Mouse (Mus musculus) lung, embryonic 14.5 days (tissue): Measurements from ENCODE around the gene Pcsk1. TPM values are rescaled to one million over a fixed set of nuclear protein-coding genes. Genes with fewer than 3 reads are reported as not detected.
A peak's percentile ranks its signal among the peaks of the same experiment; 100 is the strongest.

Source experiments
- ATAC-seq: fragments of 200-750 bp; cut with Nextera tagmentation; 2 replicates; pipeline ENCODE4 v1.8.0; 2017; ENCODE audit warnings: mild to moderate bottlenecking, moderate TSS enrichment, moderate library complexity; ENCODE audit not compliant: insufficient read depth
- DNase-seq: peaks from one replicate; pipeline ENCODE4 v3.0.0-alpha.2; 2015
- H3K27ac ChIP-seq: fragments of 300-500 bp; sonication (generic); 2 replicates; pipeline ENCODE4 v1.5.1; 2014; ENCODE audit warnings: low read depth, mild to moderate bottlenecking, moderate library complexity
- H3K27me3 ChIP-seq: fragments of 300-500 bp; sonication (generic); 2 replicates; pipeline ENCODE4 v1.6.1; 2014; ENCODE audit warnings: low read length, control low read depth; ENCODE audit not compliant: insufficient read depth
- H3K36me3 ChIP-seq: fragments of 300-500 bp; sonication (generic); 2 replicates; pipeline ENCODE4 v1.6.1; 2014; ENCODE audit warnings: control low read depth; ENCODE audit not compliant: insufficient read depth
- H3K4me1 ChIP-seq: fragments of 300-500 bp; sonication (generic); 2 replicates; pipeline ENCODE4 v1.6.1; 2014; ENCODE audit warnings: antibody characterized with exemption, control low read depth; ENCODE audit not compliant: insufficient read depth
- H3K4me2 ChIP-seq: fragments of 300-500 bp; sonication (generic); 2 replicates; pipeline ENCODE4 v1.6.1; 2014; ENCODE audit warnings: mild to moderate bottlenecking
- H3K4me3 ChIP-seq: fragments of 300-500 bp; sonication (generic); 2 replicates; pipeline ENCODE4 v1.5.1; 2014; ENCODE audit warnings: low read depth, low read length
- H3K9ac ChIP-seq: fragments of 300-500 bp; sonication (generic); 2 replicates; pipeline ENCODE4 v1.6.1; 2014
- H3K9me3 ChIP-seq: fragments of 300-500 bp; sonication (generic); 2 replicates; pipeline ENCODE4 v1.6.1; 2016; ENCODE audit warnings: low read depth, low read length, control low read depth
- CTCF ChIP-seq: IDR thresholded peaks from 2 replicates; pipeline ENCODE4 v1.5.1; 2016; ENCODE audit warnings: antibody characterized with exemption, low read depth
- WGBS: fragments of 180-500 bp; shearing (Covaris S2); extraction: QIAGEN DNeasy Blood & Tissue Kit; methylation state at CpG from one replicate; pipeline ENCODE4 v1.1.7; 2014; 5-methylcytosine and 5-hydroxymethylcytosine counted together
- polyA plus RNA-seq: library from polyadenylated mRNA; unstranded; fragments of >200 nt; fragmentation: Nextera tagmentation; extraction: Ambion mirVana; gene quantifications from 2 replicates; pipeline ENCODE4 v1.2.1, GENCODE M21; 2014

The Pcsk1 gene
- 0.66 and 1.1 TPM in 2 replicates for polyA plus RNA-seq

DNA sequence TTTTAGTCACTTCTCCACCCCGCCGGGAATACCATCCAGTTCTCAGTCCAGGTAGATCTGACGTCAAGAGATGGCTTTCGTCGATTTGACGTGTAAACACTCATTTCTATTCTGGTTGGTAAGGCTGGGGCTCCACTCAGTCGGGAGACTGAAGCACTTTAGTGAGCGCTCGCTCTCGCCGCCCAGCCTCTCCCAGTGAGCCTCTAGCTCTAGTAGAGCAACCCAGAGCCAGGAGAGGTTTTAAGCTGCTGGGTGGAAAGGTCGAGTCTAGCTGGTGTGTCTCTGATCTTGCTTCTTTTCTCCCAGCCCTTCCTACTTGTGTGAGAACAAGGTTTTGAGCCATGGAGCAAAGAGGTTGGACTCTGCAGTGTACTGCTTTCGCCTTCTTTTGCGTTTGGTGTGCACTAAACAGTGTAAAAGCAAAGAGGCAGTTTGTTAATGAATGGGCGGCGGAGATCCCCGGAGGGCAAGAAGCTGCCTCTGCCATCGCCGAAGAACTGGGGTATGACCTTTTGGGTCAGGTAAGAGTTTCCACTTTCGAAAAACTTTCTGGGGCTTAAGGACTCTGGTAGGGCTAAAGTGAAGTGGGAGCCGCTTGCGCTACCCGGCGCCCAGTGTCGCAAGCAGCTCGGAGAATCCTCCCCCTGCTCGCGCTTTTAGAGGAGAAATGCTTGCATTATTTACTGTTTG lies at the start of gene Pcsk1:
Gene Pcsk1, plus strand, starts transcription at position 106 of the 690 bp plus-strand sequence.
- ATAC-seq: no peak
- no peaks in the 10 kb centered on the region for H3K4me1 ChIP-seq
- no peaks in the 10 kb centered on the region for H3K9me3 ChIP-seq
- H3K36me3 ChIP-seq: no peaks in the 10 kb centered on the region
- peaks cover 15% of the 10 kb centered on the region for H3K27me3 ChIP-seq
- H3K27ac ChIP-seq: no peak within 1 kb of the TSS
- H3K4me2 ChIP-seq: peak within 1 kb of the TSS; percentile 44
- no peak within 1 kb of the TSS for H3K9ac ChIP-seq
- 2% methylated on average over 28 of the region's 28 CpGs for WGBS
- H3K4me3 ChIP-seq: peak within 1 kb of the TSS; percentile 22
- no peak for DNase-seq
- no peak for TF ChIP-seq CTCF

GRCm38 (mm10) chr13:75058818-75059217 lies 30.8 kb upstream of the Pcsk1 start:
- no peak overlapping the region for H3K4me2 ChIP-seq
- H3K4me1 ChIP-seq: no peaks in the 10 kb centered on the region
- H3K4me3 ChIP-seq: no peak overlapping the region
- no peak for DNase-seq
- TF ChIP-seq CTCF: no peak
- no peak overlapping the region for H3K9ac ChIP-seq
- no peaks in the 10 kb centered on the region for H3K9me3 ChIP-seq
- H3K27me3 ChIP-seq: no peaks in the 10 kb centered on the region
- H3K27ac ChIP-seq: no peak overlapping the region
- ATAC-seq: no peak
- H3K36me3 ChIP-seq: no peaks in the 10 kb centered on the region

DNA sequence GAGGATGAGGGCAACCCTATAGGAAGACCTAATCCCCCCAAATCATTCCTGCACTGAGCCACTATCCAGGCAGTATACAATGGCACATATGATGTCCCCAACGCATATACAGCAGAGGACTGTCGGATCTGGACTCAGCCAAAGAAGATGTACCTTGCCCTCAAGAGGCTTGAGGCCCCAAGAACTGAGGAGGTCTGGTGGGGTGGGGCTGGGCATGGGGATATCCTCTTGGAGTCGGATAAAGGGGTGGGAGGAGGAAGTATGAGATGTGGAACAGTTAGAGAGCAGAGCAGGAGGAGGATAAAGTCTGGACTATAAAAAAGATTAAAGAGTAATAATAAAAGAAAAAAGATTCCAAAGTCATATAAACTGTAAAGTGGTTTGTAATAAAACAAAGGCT lies 25.7 kb upstream of the Pcsk1 start:
- Histone ChIP-seq H3K4me1 (no peaks in the 10 kb centered on the region), H3K36me3 (no peaks in the 10 kb centered on the region), H3K4me2 (no peak overlapping the region), H3K4me3 (no peak overlapping the region), H3K27ac (no peak overlapping the region), H3K9me3 (no peaks in the 10 kb centered on the region), H3K9ac (no peak overlapping the region), H3K27me3 (no peaks in the 10 kb centered on the region)
- DNase-seq (no peak), ATAC-seq (no peak)
- WGBS: 73% methylated on average over 3 of the region's 3 CpGs
- TF ChIP-seq CTCF: no peak

GRCm38 (mm10) chr13:75088597-75088996 lies 1.0 kb upstream of the Pcsk1 start:
- 16% methylated on average over 6 of the region's 6 CpGs for WGBS
- DNase-seq (peak; percentile 82), ATAC-seq (peak; percentile 66; the same call in 1 of the 2 replicates)
- no peak for TF ChIP-seq CTCF
- no peaks in the 10 kb centered on the region for H3K9me3 ChIP-seq
- H3K36me3 ChIP-seq: no peaks in the 10 kb centered on the region
- H3K27ac ChIP-seq: no peak overlapping the region
- H3K4me2 ChIP-seq: no peak overlapping the region
- H3K4me1 ChIP-seq: no peaks in the 10 kb centered on the region
- no peak overlapping the region for H3K9ac ChIP-seq
- no peak overlapping the region for H3K4me3 ChIP-seq
- H3K27me3 ChIP-seq: peaks cover 15% of the 10 kb centered on the region

DNA sequence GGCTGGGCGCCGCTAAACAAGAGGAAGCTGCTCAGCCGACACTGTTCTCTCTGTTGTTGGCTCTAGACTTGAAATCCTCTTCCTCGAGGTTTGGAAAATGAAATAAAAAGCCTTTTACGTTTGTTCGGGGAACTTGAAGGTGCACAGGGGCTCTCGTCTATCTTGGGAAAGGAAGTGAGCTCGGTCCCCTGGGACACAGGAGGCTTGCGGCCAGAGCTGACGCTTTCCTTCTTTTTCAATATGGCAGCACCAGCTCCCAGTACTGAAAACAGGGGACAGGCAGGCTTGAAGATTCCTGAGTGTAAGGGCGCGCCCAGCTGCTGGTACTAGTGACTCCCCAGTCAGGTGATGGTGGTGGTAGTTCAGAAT lies 769 bp downstream of the Pcsk1 start:
- ATAC-seq (no peak), DNase-seq (peak; percentile 19)
- peaks cover 15% of the 10 kb centered on the region for H3K27me3 ChIP-seq
- H3K9ac ChIP-seq: no peak overlapping the region
- no peak for TF ChIP-seq CTCF
- H3K27ac ChIP-seq: no peak overlapping the region
- WGBS: under 1% methylated on average over 12 of the region's 12 CpGs
- H3K4me2 ChIP-seq: peak overlapping the region; percentile 44
- H3K4me1 ChIP-seq: no peaks in the 10 kb centered on the region
- H3K4me3 ChIP-seq: peak overlapping the region; percentile 22
- H3K9me3 ChIP-seq: no peaks in the 10 kb centered on the region
- no peaks in the 10 kb centered on the region for H3K36me3 ChIP-seq

- Histone ChIP-seq H3K4me2 (no peak overlapping the region), H3K9me3 (no peaks in the 10 kb centered on the region), H3K36me3 (no peaks in the 10 kb centered on the region), H3K9ac (no peak overlapping the region), H3K27me3 (peaks cover 15% of the 10 kb centered on the region), H3K4me3 (no peak overlapping the region), H3K27ac (no peak overlapping the region), H3K4me1 (no peaks in the 10 kb centered on the region)
- DNase-seq (no peak), ATAC-seq (no peak)
- WGBS: 76% methylated on average over 5 of the region's 5 CpGs
- no peak for TF ChIP-seq CTCF
These were observed 1.4 kb downstream of the Pcsk1 start for GRCm38 (mm10) chr13:75091071-75091470.

GRCm38 (mm10) chr13:75095487-75095886 lies 5.9 kb downstream of the Pcsk1 start:
- no peak for ATAC-seq
- no peak overlapping the region for H3K9ac ChIP-seq
- H3K27ac ChIP-seq: no peak overlapping the region
- no peak for DNase-seq
- no peak for TF ChIP-seq CTCF
- no peak overlapping the region for H3K4me3 ChIP-seq
- peaks cover 6% of the 10 kb centered on the region for H3K27me3 ChIP-seq
- no peaks in the 10 kb centered on the region for H3K4me1 ChIP-seq
- no peak overlapping the region for H3K4me2 ChIP-seq
- H3K9me3 ChIP-seq: no peaks in the 10 kb centered on the region
- H3K36me3 ChIP-seq: no peaks in the 10 kb centered on the region
